Mouse (Mus musculus) mouse embryonic stem cell (cell line): ENCODE data around the gene L3hypdh.

Experiments
- in situ Hi-C, 2 experiments: fragments of 300-500 bp; cut with MboI; formaldehyde crosslinking; loops; 1 replicate in 1 of 2; 3 replicates in 1 of 2; pipeline ENCODE4 v1.14.3; 2019 to 2020; ENCODE audit warnings: low sequenced_read_pairs in 2 of 2, low pct_unique_long_range_greater_than_20kb in 1 of 2, mixed read lengths in 1 of 2; ENCODE audit not compliant: unreplicated experiment in 1 of 2

The L3hypdh gene

DNA sequence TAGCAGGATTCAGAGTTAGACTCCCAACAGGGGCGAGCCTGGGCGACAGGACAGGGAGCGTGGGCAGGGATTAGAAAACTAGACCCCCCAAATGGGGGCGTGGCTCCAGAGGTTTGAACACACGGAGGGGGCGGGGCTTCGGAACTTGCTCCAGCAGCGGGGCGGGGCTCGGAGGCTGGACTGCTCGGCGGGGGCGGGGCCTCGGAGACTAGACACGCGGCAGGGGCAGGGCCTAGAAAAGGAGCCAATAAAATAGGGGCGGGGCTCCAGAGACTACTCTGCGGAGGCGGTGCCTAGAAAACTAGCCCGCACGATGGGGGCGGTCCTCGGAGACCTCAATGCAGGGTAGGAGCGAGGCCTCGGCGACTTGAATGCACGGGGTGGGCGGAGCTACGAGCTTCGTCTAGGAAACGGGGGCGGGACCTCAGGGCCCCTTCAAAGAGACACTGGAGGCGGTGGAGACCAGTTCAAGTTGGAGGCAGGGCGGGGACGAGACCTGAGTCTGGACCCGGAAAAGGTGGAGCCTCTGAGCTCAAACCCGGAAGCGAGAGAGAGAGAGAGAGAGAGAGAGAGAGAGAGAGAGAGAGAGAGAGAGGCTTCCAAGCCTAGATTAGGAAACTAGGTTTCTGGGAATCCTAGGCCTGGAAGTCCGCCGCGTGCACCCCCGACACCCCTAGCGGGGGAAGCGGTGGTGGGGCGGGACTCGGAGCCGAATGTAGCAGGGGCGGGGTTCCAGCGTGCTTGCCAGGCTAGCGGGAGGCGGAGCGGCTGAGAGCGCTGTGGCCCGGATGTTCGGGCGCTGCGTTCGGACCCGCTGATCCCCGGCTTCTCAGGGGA is at the start of gene L3hypdh, which contains the start of gene Jkamp:
TSS of gene L3hypdh (minus strand) at position 111 of the 837 bp plus-strand sequence.
TSS of gene Jkamp (plus strand) at position 261 of the 837 bp plus-strand sequence.
- in situ Hi-C loops, result loop anchor here in 1 of 2 experiments (25.0 kb wide), 1 partner anchor 577 kb away; the partner anchor contains the start of gene Dhrs7

DNA sequence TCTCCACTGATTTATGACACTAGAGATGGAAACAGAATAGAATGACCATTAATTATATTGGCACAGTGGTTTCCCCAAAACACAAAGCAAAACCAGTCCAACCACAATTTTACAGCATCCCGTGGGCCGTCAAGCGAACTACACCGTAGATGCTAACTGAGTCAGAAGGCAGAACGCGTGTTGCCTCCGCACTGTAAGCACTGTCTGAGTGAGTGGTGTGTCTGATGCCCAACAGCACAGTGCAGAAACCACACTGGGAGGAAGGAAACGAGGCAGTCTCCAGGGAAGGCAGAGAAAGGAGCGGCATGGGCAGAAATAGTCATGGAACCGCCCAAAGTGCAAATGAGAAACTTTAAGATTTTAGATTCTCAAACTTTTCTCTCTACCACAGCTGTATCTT is 44.0 kb upstream of the L3hypdh start:
- in situ Hi-C loops, result no loop called here

DNA sequence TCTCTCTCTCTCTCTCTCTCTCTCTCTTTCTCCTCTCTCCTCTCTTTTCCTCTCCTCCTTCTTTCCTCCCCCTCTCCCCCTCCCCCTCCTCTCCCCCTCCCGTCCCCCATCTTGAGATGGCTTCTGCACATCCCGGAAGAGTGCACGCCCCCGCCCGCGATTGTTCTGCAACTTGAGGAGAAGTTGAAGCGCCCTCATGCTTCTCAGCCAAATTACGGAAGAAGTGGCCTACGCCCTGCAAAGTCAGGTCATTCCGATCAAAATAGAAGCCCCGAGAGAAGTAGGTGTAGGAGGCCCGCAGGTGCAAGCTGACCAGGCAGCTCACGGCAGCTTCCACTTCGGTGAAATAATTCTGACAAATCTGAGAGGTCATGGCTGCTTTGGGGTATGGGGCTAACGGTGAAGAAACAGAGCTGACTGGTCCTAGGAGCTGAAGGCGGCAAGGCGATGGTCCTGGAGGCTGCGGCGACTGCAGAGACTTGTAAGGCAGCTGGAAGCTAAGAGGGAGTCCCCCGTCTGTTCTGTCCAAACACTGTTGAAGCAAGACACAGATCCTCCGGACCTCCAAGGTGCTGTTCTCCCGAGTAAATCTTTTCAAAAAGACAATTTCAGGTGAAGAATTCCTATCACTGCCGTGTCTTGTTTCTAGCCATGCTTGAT is 30.6 kb upstream of the L3hypdh start:
- in situ Hi-C loops, result loop anchor here (25.0 kb wide), 2 partner anchors 121 to 296 kb away; partner anchors contain the start of gene Rtn1 (in 1 of the 2)

DNA sequence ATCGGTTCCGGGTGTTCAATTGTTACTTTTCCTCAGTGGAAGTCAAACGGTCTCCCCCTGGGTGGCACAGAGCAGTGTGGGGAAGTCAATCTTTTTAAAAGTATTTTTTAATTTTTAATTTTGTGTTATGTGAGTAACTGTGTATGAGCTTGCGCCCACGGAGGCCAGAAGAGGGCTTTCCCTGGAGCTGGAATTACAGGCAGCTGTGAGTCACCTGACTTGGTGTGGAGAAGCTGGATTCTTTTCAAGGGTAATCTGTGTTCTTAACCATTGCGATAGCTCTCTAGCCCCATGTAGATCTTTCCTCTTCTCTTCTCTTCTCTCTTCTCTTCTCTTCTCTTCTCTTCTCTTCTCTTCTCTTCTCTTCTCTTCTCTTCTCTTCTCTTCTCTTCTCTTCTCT is 29.9 kb upstream of the L3hypdh start:
- in situ Hi-C loops, result loop anchor here (25.0 kb wide), 2 partner anchors 122 to 297 kb away; partner anchors contain the start of gene Rtn1 (in 1 of the 2)

DNA sequence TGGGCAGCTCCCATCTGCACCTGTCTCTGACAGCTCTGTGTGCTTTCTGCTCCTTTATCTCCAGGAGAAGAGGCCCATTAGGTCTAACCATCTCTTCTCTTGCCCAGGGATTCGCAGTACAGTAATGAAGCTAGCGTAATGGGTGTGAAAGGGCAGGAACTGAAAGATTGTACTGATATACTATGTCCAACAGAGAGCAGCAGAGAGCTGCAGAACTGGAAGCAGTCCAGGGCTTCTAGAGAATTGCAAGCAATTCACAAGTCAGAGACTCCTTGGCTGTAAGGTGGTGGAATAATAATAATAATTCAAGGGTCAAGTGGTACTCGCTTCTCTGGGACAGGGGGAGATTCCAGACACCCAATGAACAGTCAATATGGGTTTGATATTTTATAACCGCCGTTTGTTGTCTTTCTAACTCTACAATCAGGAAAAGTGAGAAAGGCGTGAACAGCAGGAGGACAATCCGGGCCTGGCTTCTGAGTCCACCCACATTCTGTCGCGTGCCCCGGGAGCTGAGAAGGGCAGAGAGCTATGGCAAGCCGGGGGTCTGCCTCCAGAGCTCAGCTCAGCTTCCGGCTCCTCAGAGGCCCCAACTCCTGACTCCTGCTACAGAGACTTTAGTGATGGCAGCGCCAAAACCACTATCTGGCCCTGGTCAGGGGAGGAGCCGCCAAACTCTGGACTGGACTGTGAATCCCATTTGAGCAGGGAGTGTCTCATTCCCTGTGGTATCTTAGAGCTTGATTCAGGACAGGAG is 19.5 kb upstream of the L3hypdh start:
- in situ Hi-C loops, result loop anchor here (10.0 to 25.0 kb wide), 3 partner anchors 133 to 308 kb away; partner anchors contain the start of gene Rtn1 (in 1 of the 2)

DNA sequence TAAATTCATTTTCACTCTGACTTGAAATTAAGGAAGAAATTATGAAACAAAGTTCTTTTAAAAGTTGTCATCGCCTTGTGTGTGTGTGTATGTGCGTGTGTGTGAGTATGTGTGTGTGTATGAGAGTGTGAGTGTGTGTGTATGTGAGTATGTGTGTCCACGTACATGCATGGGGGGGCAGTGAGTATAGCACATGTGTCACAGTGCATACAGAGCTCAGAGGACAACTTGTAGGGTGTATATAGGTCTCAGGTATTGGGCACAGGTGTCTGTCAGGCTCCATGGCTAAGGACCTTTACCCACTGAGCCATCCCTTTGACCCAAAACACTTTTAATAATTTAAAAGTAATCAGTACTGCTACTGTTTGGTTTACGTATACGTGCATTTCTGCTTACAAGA is 18.8 kb upstream of the L3hypdh start:
- in situ Hi-C loops, result loop anchor here (10.0 to 25.0 kb wide), 3 partner anchors 133 to 308 kb away; partner anchors contain the start of gene Rtn1 (in 1 of the 2)

DNA sequence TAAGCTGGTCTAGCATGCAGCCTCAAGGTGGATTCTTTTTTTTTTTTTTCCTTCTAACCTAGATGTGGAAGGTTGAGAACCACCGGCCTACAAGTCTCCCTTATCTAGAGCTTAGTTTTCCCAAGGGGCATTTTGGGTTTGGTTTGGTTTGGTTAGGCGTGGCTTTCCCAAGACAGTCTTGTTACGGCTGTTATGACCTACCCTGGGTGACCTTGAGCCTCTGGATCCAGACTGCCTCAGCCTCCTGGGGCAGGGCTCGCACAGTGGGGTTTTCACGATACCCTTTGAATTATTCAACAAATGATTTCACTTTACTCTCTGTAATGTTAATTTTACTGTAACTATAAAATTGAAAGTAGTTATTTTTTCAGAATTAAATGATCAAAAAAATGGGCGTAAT is 17.5 kb upstream of the L3hypdh start:
- in situ Hi-C loops, result loop anchor here (10.0 to 25.0 kb wide), 3 partner anchors 135 to 310 kb away; partner anchors contain the start of gene Rtn1 (in 1 of the 2)

DNA sequence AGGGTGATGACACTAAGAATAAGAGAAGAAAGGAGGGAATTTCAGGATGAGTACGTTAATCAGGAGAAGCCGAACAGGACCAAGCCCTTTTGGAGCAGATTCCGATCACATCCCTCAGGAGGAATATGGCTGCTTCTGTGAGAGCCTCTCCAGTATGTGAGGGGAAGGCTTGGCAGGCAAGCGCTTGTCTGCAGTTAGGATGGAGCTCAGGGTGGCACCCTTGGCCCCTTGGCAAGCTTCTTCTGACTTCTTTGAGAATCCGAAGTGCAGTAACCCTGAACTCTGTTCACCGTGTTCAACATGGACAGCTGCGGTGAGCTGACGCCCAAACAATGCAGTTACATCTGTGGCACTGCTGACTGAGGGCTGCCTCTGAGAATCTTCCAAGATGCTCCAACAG is 11.7 kb upstream of the L3hypdh start:
- in situ Hi-C loops, result loop anchor here in 1 of 2 experiments (10.0 to 25.0 kb wide), 2 partner anchors 328 to 565 kb away; partner anchors contain the start of gene Dhrs7

DNA sequence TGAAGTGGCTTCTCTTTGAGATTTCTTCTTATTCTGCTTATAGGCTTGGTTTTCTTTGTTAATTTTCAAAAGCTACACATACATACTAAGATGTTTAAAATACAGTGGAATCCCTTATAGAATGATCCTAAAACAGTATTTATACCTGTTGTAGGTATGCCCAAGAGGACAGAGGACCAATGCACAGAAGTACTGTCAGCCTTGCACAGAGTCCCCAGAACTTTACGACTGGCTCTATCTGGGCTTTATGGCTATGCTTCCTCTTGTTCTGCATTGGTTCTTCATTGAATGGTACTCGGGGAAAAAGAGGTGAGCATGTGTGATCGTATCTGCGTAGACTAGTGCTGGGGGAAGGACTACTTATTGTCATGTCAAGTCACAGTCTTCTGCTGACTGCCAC is 4.6 kb upstream of the L3hypdh start:
- in situ Hi-C loops, result loop anchor here in 1 of 2 experiments (10.0 to 25.0 kb wide), 2 partner anchors 335 to 572 kb away; partner anchors contain the start of gene Dhrs7

DNA sequence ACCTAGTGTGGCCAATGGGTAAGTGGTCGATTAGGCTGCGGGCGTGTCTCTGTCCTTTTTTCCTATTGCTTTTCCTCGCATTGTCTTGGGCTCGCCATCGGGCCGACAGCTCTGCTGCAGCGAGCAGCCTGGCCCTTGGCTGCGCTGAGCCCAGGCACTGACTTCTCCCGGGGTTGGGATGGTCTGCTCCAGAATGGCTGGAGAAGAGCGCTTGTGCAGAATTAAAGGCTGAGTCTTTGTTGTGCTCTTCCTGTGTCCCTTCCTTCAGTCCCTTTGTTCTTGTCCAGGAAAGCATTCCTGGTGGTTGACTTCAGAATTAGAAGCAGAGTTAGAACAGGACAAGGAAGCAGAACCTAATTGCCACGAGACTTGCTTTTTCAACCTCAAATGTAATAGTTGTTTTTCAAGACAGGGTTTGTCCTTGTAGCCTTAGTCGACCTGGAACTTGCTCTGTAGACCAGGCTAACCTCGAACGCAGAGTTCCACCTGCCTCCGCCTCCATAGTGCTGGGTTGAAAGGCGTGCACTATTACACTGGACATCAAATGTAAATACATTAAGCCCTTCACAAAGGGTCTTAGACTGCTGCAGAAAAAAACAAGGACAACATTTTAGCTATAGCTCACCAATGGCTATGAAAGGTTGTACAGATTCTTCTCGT is 1.1 kb upstream of the L3hypdh start:
- in situ Hi-C loops, result loop anchor here in 1 of 2 experiments (25.0 kb wide), 1 partner anchor 576 kb away; the partner anchor contains the start of gene Dhrs7

DNA sequence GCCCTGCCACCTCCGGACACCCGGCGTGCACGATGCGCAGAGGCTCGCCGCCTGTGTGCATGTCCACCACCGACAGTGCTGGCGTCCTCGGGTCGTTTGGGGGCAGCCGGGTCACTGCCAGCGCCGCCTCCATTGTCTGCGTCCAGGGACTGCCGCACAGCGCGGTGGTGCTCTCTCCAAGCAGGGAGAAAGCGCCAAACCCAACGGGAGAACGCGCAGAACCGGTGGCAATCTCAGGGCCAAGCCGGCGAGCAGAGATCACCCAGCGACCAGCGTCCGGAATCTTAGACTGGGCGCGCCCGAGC is 263 bp downstream of the L3hypdh start:
- in situ Hi-C loops, result loop anchor here in 1 of 2 experiments (25.0 kb wide), 1 partner anchor 577 kb away; the partner anchor contains the start of gene Dhrs7

DNA sequence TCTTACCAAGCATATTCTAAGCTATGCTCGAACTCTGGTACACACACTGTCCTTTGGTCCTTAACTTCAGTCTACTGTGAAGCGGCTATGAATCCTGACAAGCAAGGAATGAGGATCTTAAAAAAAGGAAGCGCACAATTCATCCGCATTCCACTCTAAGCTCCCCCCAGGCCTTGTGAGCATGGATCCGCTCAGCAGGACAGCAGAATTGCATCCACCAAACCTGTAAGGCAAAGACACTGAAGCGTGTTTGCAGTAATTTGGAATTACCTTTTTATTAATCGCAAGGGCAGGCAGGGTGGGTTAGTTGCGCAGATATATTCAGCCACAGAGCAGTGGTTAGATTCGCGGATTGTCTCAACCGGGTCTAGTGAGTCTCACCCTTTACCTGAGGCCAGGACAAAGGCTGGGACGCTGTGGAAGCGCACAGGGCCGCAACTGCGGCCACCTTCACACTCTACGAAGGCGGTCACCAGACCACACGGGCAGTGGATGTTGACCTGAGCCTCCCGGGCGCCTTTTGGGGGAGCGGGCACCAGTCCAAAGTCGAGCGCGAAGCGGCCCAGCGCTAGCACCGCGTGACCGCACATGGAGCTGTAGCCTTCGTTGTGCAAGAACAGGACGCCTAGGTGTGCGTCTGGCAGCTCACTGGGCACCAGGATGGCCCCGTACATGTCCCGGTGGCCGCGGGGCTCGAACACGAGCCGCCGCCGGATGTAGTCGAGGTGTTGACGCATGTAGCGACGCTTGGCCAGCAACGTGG is 797 bp downstream of the L3hypdh start:
- in situ Hi-C loops, result loop anchor here in 1 of 2 experiments (25.0 kb wide), 1 partner anchor 578 kb away; the partner anchor contains the start of gene Dhrs7

DNA sequence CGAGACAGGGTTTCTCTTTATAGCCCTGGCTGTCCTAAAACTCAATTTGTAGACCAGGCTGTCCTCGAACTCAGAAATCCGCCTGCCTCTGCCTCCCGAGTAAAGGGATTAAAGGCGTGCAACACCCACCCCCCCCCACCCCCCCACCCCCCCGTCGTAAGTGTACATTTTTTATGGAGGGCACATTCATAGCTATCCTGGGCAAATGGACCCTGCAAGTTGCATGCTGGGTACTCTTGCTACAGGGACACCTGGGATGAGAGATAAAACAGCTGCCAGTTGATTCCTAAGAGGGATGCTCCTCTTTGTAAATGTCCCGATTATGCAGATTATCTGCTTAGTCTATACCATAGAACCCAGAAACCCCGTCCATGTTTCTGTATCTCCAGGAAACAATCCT is 2.0 kb downstream of the L3hypdh start:
- in situ Hi-C loops, result loop anchor here in 1 of 2 experiments (25.0 kb wide), 1 partner anchor 579 kb away; the partner anchor contains the start of gene Dhrs7

DNA sequence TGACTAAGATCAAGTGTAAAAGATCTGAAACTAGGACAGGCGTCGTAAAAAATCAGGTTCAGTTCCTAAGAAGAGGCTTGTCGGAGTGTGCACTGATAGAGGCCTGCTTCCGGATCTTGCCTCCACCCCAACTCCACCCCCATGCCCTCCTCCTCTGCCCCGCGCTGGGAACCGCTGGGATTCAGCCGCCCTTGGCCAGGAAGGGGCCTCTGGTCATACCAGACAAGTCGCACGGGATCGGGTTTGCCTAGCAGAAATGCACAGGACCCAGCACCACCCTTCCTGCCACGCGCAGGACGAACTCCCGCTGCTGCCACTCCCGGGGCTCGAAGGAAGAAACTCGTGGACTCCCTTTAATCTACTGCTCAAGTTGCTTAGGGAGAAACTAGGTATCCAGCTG is 2.9 kb downstream of the L3hypdh start:
- in situ Hi-C loops, result loop anchor here in 1 of 2 experiments (25.0 kb wide), 1 partner anchor 580 kb away; the partner anchor contains the start of gene Dhrs7

DNA sequence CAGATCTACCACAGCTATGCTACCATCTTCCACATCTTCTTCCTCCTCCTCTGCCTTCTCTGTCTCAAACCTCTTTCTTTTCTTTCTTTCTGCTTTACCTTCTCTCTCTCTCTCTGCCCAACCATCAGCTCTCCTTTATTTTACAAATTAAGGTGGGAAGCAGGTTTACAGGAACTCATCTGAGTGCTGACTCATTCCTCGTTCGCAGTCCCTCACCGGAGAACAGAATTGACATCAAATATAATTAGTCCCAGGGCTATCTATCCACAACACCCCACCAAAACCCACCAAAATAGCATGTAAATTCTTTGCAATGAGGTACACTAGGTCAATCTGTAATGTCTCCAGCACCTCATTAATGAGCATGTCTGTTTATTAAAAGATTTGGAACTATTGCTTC is 3.3 kb downstream of the L3hypdh start:
- in situ Hi-C loops, result loop anchor here in 1 of 2 experiments (25.0 kb wide), 1 partner anchor 580 kb away; the partner anchor contains the start of gene Dhrs7

DNA sequence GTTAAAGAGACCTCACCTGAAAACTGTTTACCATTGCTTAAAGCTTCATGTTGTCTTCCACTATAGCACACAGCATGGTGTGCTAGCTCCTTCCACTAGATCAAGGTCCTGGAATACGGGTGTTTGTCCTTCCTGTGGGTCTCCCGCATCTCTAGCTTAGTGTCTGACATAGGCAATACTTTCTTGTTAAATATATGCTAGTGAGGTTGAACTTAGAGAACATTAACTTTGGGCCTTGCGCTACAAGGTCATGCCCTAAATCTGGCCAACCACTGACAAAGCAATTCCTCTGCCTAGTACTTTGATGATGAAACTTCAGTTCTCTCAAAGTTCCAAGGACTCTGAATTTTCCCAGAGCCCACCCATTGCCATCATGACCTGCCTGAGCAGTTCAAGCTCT is 7.0 kb downstream of the L3hypdh start:
- in situ Hi-C loops, result loop anchor here in 1 of 2 experiments (25.0 kb wide), 1 partner anchor 584 kb away; the partner anchor contains the start of gene Dhrs7
